ENCODE assay signal across 7 mouse cellular contexts in genomic region chr3:127322870-127323269, GRCm38 (mm10).
DNase-seq lines count a peak whose midpoint lies in the region; ATAC-seq and TF ChIP-seq lines count a peak whose summit lies in the region.

No protein-coding gene starts in this region.

- H3K4me2 ChIP-seq in kidney, postnatal 0 days (ENCODE audit: low read length), result no peak overlapping the region

- H3K4me3 ChIP-seq in kidney, postnatal 0 days (replicated peaks; ENCODE audit: low read depth, low read length), result no peak overlapping the region

- no peaks in the 10 kb centered on the region for H3K36me3 ChIP-seq in kidney, postnatal 0 days (ENCODE audit: insufficient read depth, low read length)

- no peaks in the 10 kb centered on the region for H3K27me3 ChIP-seq in kidney, postnatal 0 days (ENCODE audit: insufficient read depth, low read length)

- peak; percentile 48 for ATAC-seq in common myeloid progenitor, adult 5-6 weeks (replicated peaks; ENCODE audit: low read depth, poor library complexity, severe bottlenecking)
- ATAC-seq in kidney, postnatal 0 days (replicated peaks; ENCODE audit: low FRiP score, low read depth), result 0 out of 2 replicates have a peak, but pooled peaks have one; percentile 29
- peak; percentile 78; the same call in 1 of the 2 replicates for ATAC-seq in megakaryocyte-erythroid progenitor cell, adult 5-6 weeks (replicated peaks; ENCODE audit: low FRiP score, low TSS enrichment, poor library complexity, severe bottlenecking)

- H3K4me1 ChIP-seq in kidney, postnatal 0 days (replicated peaks; ENCODE audit: insufficient read depth, low read length), result no peaks in the 10 kb centered on the region

- no peaks in the 10 kb centered on the region for H3K9me3 ChIP-seq in kidney, postnatal 0 days (replicated peaks; ENCODE audit: low read length)

- peak; percentile 22 to 77 for DNase-seq in layer of hippocampus, adult 18-20 months (ENCODE audit: low spot score in 2 of 2)
- no peak for DNase-seq in layer of hippocampus, postnatal 36 days
- DNase-seq in CD4-positive, CD25-positive, alpha-beta regulatory T cell, adult 2 months (ENCODE audit: low read depth, low spot score), result peak; percentile 54
- DNase-seq in MEL-GATA-1-ER (ENCODE audit: extremely low read depth, low read depth), result peak; percentile 49
- peak; percentile 82 for DNase-seq in kidney, postnatal 0 days (ENCODE audit: low spot score)

- no peak overlapping the region for H3K9ac ChIP-seq in kidney, postnatal 0 days (ENCODE audit: low read depth, low read length)

- TF ChIP-seq CTCF in kidney, postnatal 0 days (IDR thresholded peaks at IDR 0.05; ENCODE audit: low read depth), result peak; percentile 96

- H3K27ac ChIP-seq in kidney, postnatal 0 days, result no peak overlapping the region

Comparison
In these comparisons a context has a peak if more than half of its experiments do, and no peak if none do; other contexts are left out.
1. DNase-seq: peak in layer of hippocampus, adult 18-20 months (2 of 2), CD4-positive, CD25-positive, alpha-beta regulatory T cell, adult 2 months (single experiment), MEL-GATA-1-ER (single experiment) and kidney, postnatal 0 days (single experiment); none in layer of hippocampus, postnatal 36 days (0 of 2).
2. Peak in every context shown above with its lines, with median percentiles within 50 percentile points of each other: ATAC-seq.